Mouse (Mus musculus) hindbrain, postnatal 0 days (tissue): ENCODE data around the gene Shkbp1. TPM values are rescaled to one million over a fixed set of nuclear protein-coding genes. Genes with fewer than 3 reads are reported as not detected.
A peak's percentile ranks its signal among the peaks of the same experiment; 100 is the strongest.

ENCODE experiments used
- ATAC-seq: fragments of 200-750 bp; cut with Nextera tagmentation; 2 replicates; pipeline ENCODE4 v1.8.0; 2017; ENCODE audit warnings: mild to moderate bottlenecking, moderate TSS enrichment, moderate library complexity
- DNase-seq: peaks from one replicate; pipeline ENCODE4 v3.0.0-alpha.2; 2015; ENCODE audit warnings: low spot score
- H3K27ac ChIP-seq: fragments of 300-500 bp; sonication (generic); 2 replicates; pipeline ENCODE4 v1.5.1; 2014; ENCODE audit warnings: mild to moderate bottlenecking
- H3K27me3 ChIP-seq: fragments of 300-500 bp; sonication (generic); 2 replicates; pipeline ENCODE4 v1.6.1; 2014; ENCODE audit warnings: low read length, mixed read lengths; ENCODE audit not compliant: insufficient read depth
- H3K36me3 ChIP-seq: fragments of 300-500 bp; sonication (generic); 2 replicates; pipeline ENCODE4 v1.6.1; 2014; ENCODE audit warnings: low read length, mixed read lengths; ENCODE audit not compliant: insufficient read depth
- H3K4me1 ChIP-seq: fragments of 300-500 bp; sonication (generic); 2 replicates; pipeline ENCODE4 v1.6.1; 2014; ENCODE audit warnings: antibody characterized with exemption, low read length, mixed read lengths; ENCODE audit not compliant: insufficient read depth
- H3K4me2 ChIP-seq: fragments of 300-500 bp; sonication (generic); 2 replicates; pipeline ENCODE4 v1.6.1; 2014; ENCODE audit warnings: low read depth, mild to moderate bottlenecking, low read length, moderate library complexity, mixed read lengths
- H3K4me3 ChIP-seq: fragments of 300-500 bp; sonication (generic); 2 replicates; pipeline ENCODE4 v1.5.1; 2014; ENCODE audit warnings: low read length
- H3K9ac ChIP-seq: fragments of 300-500 bp; sonication (generic); replicated peaks from 2 replicates; pipeline ENCODE4 v1.6.1; 2014; ENCODE audit warnings: mild to moderate bottlenecking, low read length, moderate library complexity, mixed read lengths
- H3K9me3 ChIP-seq: fragments of 300-500 bp; sonication (generic); 2 replicates; pipeline ENCODE4 v1.6.1; 2016; ENCODE audit warnings: low read length, mixed read lengths
- CTCF ChIP-seq: IDR thresholded peaks from 2 replicates; pipeline ENCODE4 v1.5.1; 2016; ENCODE audit warnings: antibody characterized with exemption, control low read depth, low read depth
- WGBS: fragments of 180-500 bp; shearing (Covaris S2); extraction: QIAGEN DNeasy Blood & Tissue Kit; methylation state at CpG from one replicate; pipeline ENCODE4 v1.1.7; 2014; 5-methylcytosine and 5-hydroxymethylcytosine counted together
- polyA plus RNA-seq: library from polyadenylated mRNA; unstranded; fragments of >200 nt; fragmentation: Nextera tagmentation; extraction: Ambion mirVana; gene quantifications from 2 replicates; pipeline ENCODE4 v1.2.1, GENCODE M21; 2015
- total RNA-seq: library from RNA; depleted of rRNA; stranded (reverse); fragments of >200 nt; gene quantifications from 2 replicates; pipeline ENCODE4 v1.2.3, GENCODE M21; 2014

Gene Shkbp1
- total and polyA plus RNA-seq, 2 experiments from 2014 or later, result 20.2 to 31.2 TPM

DNA sequence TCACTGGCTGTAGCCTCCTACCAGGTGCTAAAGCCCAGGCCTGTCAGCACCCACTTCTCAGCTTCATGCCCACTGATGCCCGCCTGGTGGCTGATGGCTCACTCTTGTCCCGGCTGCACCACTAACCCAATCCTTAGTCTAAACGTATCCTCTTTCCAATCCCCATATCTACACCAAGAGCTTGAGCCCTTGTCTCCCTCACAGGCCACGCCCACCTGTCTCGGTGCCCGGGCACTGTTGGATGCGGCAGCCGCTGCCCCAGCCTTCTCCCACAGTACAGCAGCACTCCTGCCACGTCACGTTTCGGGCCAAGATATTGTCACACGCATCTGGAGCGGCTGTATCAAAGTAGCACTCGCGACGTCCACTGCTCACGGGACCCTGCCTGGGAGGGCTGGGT lies 45.5 kb downstream of the Shkbp1 start:
- H3K27ac ChIP-seq, result peak overlapping the region; percentile 17; the same call in 1 of the 2 replicates
- no peaks in the 10 kb centered on the region for H3K36me3 ChIP-seq
- WGBS, result 6% methylated on average over 17 of the region's 17 CpGs
- H3K4me3 ChIP-seq, result peak overlapping the region; percentile 19
- no peaks in the 10 kb centered on the region; the same call in 1 of the 2 replicates for H3K9me3 ChIP-seq
- TF ChIP-seq CTCF, result no peak
- peak overlapping the region; percentile 49 for H3K4me2 ChIP-seq
- H3K9ac ChIP-seq, result no peak overlapping the region
- ATAC-seq, result peak; percentile 73
- no peaks in the 10 kb centered on the region for H3K4me1 ChIP-seq
- no peaks in the 10 kb centered on the region for H3K27me3 ChIP-seq
- DNase-seq, result peak; percentile 76

DNA sequence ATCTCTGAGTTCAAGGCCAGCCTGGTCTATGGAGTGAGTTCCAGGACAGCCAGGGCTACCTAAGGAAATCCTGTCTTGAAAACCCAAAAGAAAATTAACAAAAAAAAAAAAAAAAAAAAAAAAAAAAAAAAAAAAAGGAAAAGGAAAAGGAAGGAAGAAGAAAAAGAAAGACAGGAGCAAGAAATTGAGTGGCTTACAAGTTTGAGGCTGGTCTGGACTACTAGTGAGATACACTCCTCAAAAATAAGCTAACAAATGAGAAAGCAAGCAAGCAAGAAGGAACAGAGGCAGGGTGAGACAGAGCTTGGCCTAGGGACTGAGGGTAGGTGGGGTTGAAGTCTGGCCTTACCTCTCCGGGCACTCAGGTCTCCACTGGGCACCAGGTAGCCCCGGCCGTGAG lies 46.0 kb downstream of the Shkbp1 start:
- Histone ChIP-seq H3K9me3 (no peaks in the 10 kb centered on the region; the same call in 1 of the 2 replicates), H3K4me2 (peak overlapping the region; percentile 49; the same call in 1 of the 2 replicates), H3K27me3 (no peaks in the 10 kb centered on the region), H3K36me3 (no peaks in the 10 kb centered on the region), H3K27ac (no peak overlapping the region), H3K9ac (no peak overlapping the region), H3K4me1 (no peaks in the 10 kb centered on the region), H3K4me3 (no peak overlapping the region)
- DNase-seq, result no peak
- TF ChIP-seq CTCF, result no peak
- WGBS, result 35% methylated on average over 3 of the region's 3 CpGs
- ATAC-seq, result no peak

DNA sequence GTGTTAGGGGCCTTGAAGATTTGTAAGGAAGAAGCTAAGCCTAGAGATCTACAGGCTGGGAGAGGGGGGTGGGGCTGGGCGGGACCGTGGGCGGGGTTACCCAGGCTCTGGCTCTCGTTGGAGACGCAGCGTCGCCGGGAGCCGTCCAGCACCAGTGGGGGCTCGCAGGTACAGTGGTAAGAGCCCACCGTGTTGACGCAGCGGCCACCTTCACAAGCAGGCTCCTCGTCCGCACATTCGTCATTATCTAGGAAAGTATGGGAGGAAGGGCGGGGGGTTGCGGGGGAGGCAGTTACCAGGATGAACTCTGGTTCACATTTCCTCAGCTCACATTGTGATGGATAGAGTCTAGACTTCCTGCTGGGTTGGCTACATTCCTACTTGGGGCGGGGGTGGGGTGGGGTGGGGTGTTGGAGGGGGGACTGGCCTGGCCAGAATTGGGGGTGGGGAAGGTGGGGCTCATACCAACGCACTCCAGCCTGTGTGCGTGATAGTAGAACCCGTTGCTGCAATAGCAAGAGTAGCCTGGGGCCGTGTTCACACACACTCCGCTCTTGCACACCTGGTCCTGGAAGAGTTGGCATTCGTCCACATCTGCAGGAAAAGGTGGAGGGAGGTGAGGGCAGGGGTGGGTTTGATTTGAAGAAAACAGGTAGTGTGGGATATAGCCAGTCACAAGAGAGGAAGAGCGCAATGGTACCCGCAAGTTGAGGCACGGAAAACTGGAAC lies 46.8 kb downstream of the Shkbp1 start:
- 17% methylated on average over 28 of the region's 28 CpGs for WGBS
- Histone ChIP-seq H3K4me2 (peak overlapping the region; percentile 51), H3K27me3 (no peaks in the 10 kb centered on the region), H3K9me3 (no peaks in the 10 kb centered on the region; the same call in 1 of the 2 replicates), H3K27ac (no peak overlapping the region), H3K4me1 (no peaks in the 10 kb centered on the region), H3K9ac (no peak overlapping the region), H3K4me3 (peak overlapping the region; percentile 23), H3K36me3 (no peaks in the 10 kb centered on the region)
- no peak for DNase-seq
- no peak for TF ChIP-seq CTCF
- no peak for ATAC-seq

DNA sequence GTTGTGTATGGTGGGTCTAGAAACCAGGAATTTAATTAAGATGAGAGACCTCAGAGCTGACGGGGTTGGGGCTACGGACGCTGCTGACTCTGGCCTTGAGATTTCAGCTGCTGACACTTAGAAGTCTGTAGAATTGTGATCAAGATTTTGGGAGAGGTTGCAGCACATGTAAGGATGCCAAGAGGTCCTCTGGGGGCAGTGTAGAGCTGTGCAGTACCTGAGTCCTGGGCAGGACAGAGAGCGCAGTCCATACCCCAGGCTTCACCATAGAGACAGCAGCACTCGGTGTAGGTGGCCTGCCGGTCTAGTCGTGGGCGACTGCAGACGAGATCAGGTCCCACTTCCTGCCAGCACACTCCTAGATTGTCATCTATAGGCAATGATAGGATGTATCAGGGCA lies 48.3 kb downstream of the Shkbp1 start:
- no peak overlapping the region for H3K27ac ChIP-seq
- no peak overlapping the region for H3K9ac ChIP-seq
- DNase-seq (peak; percentile 33), ATAC-seq (no peak)
- TF ChIP-seq CTCF, result peak; percentile 50; the same call in 1 of the 2 replicates
- no peaks in the 10 kb centered on the region for H3K36me3 ChIP-seq
- WGBS, result 59% methylated on average over 9 of the region's 9 CpGs
- H3K4me1 ChIP-seq, result no peaks in the 10 kb centered on the region
- no peaks in the 10 kb centered on the region for H3K9me3 ChIP-seq
- no peak overlapping the region for H3K4me2 ChIP-seq
- H3K27me3 ChIP-seq, result no peaks in the 10 kb centered on the region
- H3K4me3 ChIP-seq, result no peak overlapping the region

DNA sequence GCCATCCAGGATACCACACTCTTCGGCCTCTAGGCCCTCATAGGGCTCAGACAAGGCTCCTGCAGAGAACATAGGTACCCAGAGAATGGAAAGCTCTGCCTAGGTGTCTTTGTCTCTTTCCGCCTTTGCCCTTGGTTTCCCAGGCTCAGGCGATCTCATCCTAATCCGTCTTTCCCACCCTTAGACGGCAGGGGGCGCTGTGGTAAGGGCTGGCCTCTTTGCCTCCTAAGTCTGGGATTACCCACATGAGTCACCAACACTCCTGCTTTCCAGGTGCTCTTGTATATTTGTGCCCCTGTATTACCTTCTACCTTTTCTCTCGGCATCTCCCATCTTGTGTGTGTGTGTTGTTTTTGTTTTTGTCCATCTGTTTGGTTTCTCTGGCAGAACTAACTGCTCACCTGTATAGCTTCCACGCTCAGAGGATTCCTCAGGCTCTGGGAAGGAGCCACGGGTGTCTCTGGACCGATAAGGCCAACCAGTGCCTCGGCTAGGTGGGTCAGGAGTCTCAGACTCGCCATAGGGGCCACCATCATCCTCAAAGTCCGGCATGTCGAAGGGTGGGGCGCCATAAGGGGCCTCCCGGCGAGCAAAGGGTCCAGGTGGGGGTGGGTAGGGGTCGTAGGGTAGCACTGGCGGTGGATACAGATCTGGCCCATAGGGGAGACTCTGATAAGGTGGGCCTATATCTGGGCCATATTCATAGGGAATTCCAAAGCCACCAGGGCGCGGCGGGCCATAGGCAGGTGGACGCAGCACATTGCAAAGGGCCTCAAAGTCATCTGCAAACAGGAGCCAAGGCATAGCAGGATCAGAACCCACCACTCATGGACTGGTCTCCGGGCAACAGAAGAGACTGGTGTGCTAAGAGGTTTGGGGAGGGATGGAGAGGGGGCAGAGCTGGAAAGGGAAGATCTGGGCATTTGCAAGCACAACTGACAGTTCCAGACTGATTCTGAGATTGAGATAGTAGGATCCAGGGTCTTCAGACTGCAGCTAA lies 49.4 kb downstream of the Shkbp1 start:
- TF ChIP-seq CTCF, result peak; percentile 74
- no peak overlapping the region for H3K4me3 ChIP-seq
- H3K9me3 ChIP-seq, result no peaks in the 10 kb centered on the region
- H3K4me1 ChIP-seq, result no peaks in the 10 kb centered on the region
- DNase-seq (peak; percentile 35), ATAC-seq (no peak)
- no peaks in the 10 kb centered on the region for H3K36me3 ChIP-seq
- no peak overlapping the region for H3K27ac ChIP-seq
- WGBS, result 77% methylated on average over 24 of the region's 24 CpGs
- no peak overlapping the region for H3K9ac ChIP-seq
- H3K27me3 ChIP-seq, result no peaks in the 10 kb centered on the region
- H3K4me2 ChIP-seq, result no peak overlapping the region

DNA sequence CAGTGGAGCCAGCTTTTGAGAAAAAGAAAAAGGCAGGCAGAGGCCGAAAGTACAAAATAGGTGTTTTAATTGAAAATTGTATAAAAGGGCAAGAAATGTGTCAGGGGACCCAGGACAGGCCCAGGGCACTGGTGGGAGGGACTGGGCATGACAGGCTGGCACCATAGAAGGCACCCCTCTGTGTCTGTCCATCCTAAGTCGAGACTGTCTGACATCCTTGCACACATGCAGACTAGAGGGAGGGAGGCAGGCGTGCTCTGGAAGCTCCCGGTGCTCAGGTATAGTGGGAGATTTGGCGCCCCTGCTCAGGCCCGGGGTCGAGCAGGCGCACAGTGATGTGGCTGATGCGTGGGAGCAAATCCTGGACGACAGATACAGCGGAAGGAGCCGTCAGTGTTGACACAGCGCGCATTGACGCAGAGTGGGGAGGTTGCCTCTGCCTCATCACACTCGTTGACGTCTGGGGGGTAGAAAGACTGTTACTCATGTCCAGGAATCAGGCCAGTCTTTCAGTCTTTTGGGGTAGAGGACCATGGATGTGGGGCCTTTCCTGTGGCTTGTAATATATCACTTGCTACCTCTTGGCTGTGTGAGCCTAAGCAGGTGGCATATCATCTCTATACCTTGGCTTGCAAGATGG lies 50.6 kb downstream of the Shkbp1 start:
- DNase-seq (no peak), ATAC-seq (no peak)
- Histone ChIP-seq H3K36me3 (no peaks in the 10 kb centered on the region), H3K4me1 (no peaks in the 10 kb centered on the region), H3K27me3 (no peaks in the 10 kb centered on the region), H3K4me3 (no peak overlapping the region), H3K4me2 (no peak overlapping the region), H3K9me3 (no peaks in the 10 kb centered on the region), H3K9ac (no peak overlapping the region), H3K27ac (no peak overlapping the region)
- TF ChIP-seq CTCF, result no peak
- 87% methylated on average over 17 of the region's 17 CpGs for WGBS
